In the genomic region with DNA sequence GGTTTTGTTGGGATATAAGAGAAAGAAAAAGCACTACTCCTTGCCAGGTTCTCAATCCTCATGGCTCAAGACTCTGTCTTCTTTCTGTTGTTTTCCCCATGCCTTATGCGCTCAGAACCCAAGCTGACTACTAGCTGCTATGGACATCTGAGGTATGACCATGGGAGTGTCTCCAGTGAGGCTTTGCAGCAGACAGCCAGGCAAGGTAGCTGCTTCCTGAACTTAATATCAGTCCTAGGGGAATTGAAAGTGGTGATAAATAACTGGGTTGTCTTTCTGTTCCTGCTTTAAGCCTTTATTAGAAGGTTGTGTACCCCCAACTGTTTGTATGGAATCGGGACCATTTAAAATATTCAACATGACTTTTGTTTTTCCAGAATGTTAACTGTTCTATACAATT, we compare ENCODE assay signal across 32 mouse cellular contexts.
"Had no signal": no experiment of that assay in that cellular context is flagged by ENCODE, and none has a peak within 500 bp of the region (broad histone marks: within the 10 kb centered on the region; RNA-seq: fewer than 3 reads in every experiment).

No protein-coding gene starts in this region.

- H3K4me1 ChIP-seq: limb, embryonic 13.5 days; limb, embryonic 15.5 days; liver, embryonic 12.5 days; liver, embryonic 15.5 days; lung, embryonic 15.5 days; megakaryocyte, embryonic 14.5 days; midbrain, embryonic 12.5 days; midbrain, embryonic 13.5 days; midbrain, embryonic 15.5 days; neural tube, embryonic 12.5 days; neural tube, embryonic 13.5 days had no signal

- H3K4me2 ChIP-seq: limb, embryonic 12.5 days; limb, embryonic 13.5 days; limb, embryonic 15.5 days; liver, embryonic 11.5 days; liver, embryonic 12.5 days; liver, embryonic 13.5 days; liver, embryonic 15.5 days; lung, embryonic 14.5 days; lung, embryonic 15.5 days; midbrain, embryonic 11.5 days; midbrain, embryonic 12.5 days; midbrain, embryonic 13.5 days; midbrain, embryonic 15.5 days; neural tube, embryonic 12.5 days; neural tube, embryonic 13.5 days had no signal

- DNase-seq: left cerebral cortex, postnatal 4 days; liver; liver, embryonic 13.5 days; liver, postnatal 0 days; lung, adult 18-20 months; lung, adult 2 months; lung, embryonic 14.5 days; lung, postnatal 10 days; lung, postnatal 14 days; lung, postnatal 36 days; lung, postnatal 4 days; midbrain, embryonic 14.5 days had no signal

- H3K9me3 ChIP-seq: limb, embryonic 12.5 days; limb, embryonic 13.5 days; limb, embryonic 15.5 days; liver, embryonic 12.5 days; liver, embryonic 13.5 days; liver, embryonic 15.5 days; lung, embryonic 15.5 days; megakaryocyte, embryonic 14.5 days; midbrain, embryonic 10.5 days; midbrain, embryonic 12.5 days; midbrain, embryonic 13.5 days; midbrain, embryonic 15.5 days; neural tube, embryonic 12.5 days; neural tube, embryonic 13.5 days had no signal

- H3K27me3 ChIP-seq: limb, embryonic 15.5 days; lung, embryonic 15.5 days; midbrain, embryonic 15.5 days; neural tube, embryonic 12.5 days had no signal

- H3K36me3 ChIP-seq: limb, embryonic 12.5 days; limb, embryonic 13.5 days; limb, embryonic 15.5 days; liver, embryonic 12.5 days; liver, embryonic 13.5 days; liver, embryonic 15.5 days; lung, embryonic 15.5 days; midbrain, embryonic 10.5 days; midbrain, embryonic 12.5 days; midbrain, embryonic 13.5 days; midbrain, embryonic 15.5 days; neural tube, embryonic 12.5 days; neural tube, embryonic 13.5 days had no signal

- ATAC-seq: liver, embryonic 12.5 days; liver, postnatal 0 days; lung, postnatal 0 days; midbrain, embryonic 13.5 days; midbrain, embryonic 15.5 days; midbrain, embryonic 16.5 days had no signal

- H3K4me3 ChIP-seq: limb, embryonic 12.5 days; limb, embryonic 13.5 days; limb, embryonic 15.5 days; liver, embryonic 12.5 days; liver, embryonic 13.5 days; liver, embryonic 15.5 days; lung, embryonic 15.5 days; megakaryocyte, embryonic 14.5 days; midbrain, embryonic 10.5 days; midbrain, embryonic 12.5 days; midbrain, embryonic 13.5 days; midbrain, embryonic 15.5 days; myocyte; neural tube, embryonic 12.5 days; neural tube, embryonic 13.5 days had no signal

- H3K27ac ChIP-seq: limb, embryonic 12.5 days; limb, embryonic 13.5 days; limb, embryonic 15.5 days; liver, embryonic 12.5 days; liver, embryonic 13.5 days; liver, embryonic 14.5 days; liver, embryonic 15.5 days; lung, embryonic 15.5 days; macrophage; midbrain, embryonic 10.5 days; midbrain, embryonic 12.5 days; midbrain, embryonic 13.5 days; midbrain, embryonic 15.5 days; neural tube, embryonic 12.5 days; neural tube, embryonic 13.5 days had no signal

- H3K9ac ChIP-seq: limb, embryonic 12.5 days; limb, embryonic 13.5 days; limb, embryonic 15.5 days; liver, embryonic 12.5 days; liver, embryonic 13.5 days; liver, embryonic 14.5 days; liver, embryonic 15.5 days; liver, postnatal 0 days; lung, embryonic 14.5 days; lung, embryonic 15.5 days; midbrain, embryonic 12.5 days; midbrain, embryonic 13.5 days; midbrain, embryonic 15.5 days; neural tube, embryonic 12.5 days; neural tube, embryonic 13.5 days had no signal
